Mouse (Mus musculus): Measurements from ENCODE around the gene Gtpbp2. TPM values are rescaled to one million over a fixed set of nuclear protein-coding genes. Genes with fewer than 3 reads are reported as not detected.

The Gtpbp2 gene
- polyA plus RNA-seq (2012; rRNA removed) = 110 and 143 TPM in 2 replicates

- DNase-seq (ENCODE audit: low spot score) = peak; percentile 77
These were observed at the start of gene Gtpbp2 for GRCm38 (mm10) chr17:46160686-46161085. Gtpbp2 (plus strand) TSS chr17:46161032.

- DNase-seq (ENCODE audit: low spot score) = no peak
These were observed 45.3 kb upstream of the Gtpbp2 start for GRCm38 (mm10) chr17:46115489-46115888.

GRCm38 (mm10) chr17:46116138-46116537 is 44.7 kb upstream of the Gtpbp2 start:
- DNase-seq (ENCODE audit: low spot score) = no peak

DNA sequence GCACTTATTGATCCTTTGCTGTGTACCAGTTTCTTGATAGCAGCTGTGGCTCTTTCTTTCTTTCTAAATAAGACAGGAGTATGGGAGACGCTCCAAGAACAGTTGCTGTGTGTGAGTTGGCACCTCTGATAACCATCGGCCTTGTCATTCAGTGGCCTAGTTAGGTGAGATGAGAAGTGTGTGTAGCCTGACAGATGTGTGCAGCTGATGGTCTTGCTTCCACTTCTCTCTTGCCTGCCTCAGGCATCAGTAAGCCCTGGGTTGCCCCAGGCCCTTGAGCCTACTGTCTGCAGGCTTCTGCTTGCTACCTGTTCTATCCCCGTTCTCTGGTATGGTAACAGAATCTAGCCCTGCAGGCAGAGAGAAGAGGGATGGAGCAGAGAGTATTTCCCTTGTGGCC is 44.0 kb upstream of the Gtpbp2 start:
- DNase-seq (ENCODE audit: low spot score) = no peak

GRCm38 (mm10) chr17:46117623-46118422 is 43.0 kb upstream of the Gtpbp2 start:
- no peak for DNase-seq (ENCODE audit: low spot score)

DNA sequence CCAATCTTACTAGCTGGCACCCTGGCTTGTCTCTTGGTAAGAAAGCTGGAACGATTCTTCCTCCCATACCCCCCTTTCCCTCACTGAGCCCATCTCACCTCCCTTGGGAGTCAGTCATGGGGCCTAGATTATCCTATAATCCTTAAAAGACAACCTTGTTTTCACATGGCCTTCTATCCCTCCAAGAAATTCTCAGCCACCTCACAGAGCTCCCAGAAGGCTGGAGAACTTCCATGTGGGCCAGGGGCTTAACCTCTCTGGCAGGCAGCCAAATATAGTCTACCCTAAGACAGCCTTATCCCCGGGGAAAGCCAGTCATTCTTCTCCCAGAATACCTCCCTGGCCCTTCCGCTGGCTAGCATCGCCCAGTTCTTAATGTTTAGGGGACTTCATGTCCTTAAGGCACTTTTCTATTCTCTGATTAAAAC is 42.4 kb upstream of the Gtpbp2 start:
- no peak for DNase-seq (ENCODE audit: low spot score)

DNA sequence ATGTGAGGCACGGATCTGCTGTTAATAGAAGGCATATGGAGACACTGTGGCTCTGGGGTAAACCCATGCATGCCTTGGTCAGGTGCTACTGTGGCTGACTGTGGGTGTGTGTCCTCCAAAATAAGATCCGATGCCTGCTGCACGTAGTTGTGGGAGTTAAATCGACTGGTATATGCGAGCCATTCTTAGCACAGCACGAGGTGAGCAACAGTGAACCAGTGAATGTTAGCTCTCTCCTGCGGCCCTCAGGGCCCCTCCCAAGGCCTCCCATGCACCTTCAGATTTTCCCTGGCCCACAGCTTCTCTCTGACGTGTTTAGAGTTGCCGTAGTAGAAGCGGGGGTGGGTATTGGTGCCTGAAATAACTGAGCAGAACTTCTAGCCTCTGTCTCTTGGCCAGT is 41.2 kb upstream of the Gtpbp2 start:
- no peak for DNase-seq (ENCODE audit: low spot score)

- DNase-seq (ENCODE audit: low spot score) = no peak
These were observed 38.0 kb upstream of the Gtpbp2 start for GRCm38 (mm10) chr17:46122791-46123190.

DNA sequence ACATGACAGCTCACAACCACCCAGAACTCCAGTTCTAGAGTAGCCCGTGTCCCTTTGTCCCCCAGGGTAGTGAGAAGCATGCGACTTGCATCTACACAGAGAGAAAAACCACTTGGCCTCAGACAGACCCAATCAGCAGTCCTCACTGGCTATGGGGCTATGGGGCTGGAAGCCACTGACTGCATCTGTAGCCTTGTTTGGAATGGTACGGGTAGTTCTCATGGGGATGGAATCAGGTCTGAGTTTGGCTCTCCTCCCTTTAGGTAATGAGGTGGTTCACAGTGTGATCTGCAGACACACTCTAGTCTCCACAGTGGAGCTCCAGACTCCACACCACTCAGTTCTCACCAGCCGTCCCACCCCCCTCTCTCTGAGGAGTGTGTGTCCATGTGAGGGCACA is 37.5 kb upstream of the Gtpbp2 start:
- no peak for DNase-seq (ENCODE audit: low spot score)

DNA sequence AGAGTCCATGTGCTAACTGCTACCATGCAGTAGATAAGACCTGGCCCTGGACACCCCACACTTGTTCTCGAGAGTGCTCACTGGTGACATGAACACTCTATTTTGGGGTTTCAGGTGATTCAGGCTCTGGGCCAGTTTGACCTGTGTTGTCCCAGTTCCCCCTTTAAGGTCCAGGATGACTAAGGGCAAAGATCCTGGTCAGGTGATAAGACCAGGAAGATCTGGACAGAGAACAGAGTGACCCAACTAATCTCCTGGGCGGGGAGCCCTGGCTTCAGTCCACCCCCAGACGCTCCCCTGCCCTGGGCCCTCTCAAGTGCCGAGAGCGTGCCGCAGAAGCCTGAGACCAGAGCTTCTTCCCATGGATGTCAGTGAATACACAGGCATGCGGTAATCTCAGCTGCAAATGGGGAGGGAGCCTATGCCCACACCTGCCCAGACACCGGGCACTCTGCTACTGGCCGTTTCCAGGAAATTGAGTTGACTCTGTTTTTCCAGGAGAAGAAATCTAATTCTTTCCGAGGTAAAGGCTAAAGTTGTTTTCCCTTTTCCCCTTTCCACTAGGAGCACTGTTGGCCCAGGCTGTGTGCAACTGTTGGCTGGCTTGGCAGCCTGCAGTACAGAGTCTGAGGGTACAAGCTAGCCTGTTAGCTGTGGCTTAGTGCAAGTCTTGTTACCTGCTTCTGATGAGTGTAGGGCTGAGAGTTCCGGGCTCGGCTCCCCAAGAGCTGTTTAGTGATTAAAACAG is 36.7 kb upstream of the Gtpbp2 start:
- DNase-seq (ENCODE audit: low spot score) = no peak

GRCm38 (mm10) chr17:46126608-46127007 is 34.2 kb upstream of the Gtpbp2 start:
- no peak for DNase-seq (ENCODE audit: low spot score)

DNA sequence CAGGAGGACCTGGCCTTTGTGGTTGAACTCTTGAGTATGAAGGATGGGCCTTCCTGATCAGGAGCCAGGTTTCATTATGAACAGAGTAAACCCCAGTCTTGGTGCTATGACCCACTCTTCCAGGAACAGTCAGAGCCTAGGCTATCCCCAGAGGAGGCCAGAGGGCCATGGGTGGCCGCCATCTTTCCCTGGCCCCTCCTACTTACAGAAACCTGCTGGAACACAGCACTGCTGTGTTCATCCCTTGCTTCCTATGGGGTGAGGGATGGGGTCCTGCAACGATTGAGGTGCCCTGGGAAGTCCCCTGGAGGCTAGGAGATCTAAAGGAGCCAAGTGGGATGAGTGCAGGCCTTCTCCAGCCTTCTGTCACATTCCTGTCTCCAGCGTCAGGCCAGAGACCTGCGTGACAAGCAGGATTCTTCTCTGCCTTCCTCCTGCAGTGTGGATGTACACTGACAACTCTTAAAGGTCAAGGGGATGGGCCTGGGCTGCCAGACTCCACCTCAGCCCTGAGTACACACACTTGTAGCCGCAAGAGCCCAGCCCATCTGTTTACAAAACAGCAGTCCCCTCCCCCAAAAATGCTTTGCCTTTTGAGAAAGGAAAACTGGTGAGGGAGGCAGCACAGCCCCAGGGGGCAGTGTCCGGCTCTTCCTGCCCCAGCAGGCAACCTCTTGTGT is 32.9 kb upstream of the Gtpbp2 start:
- no peak for DNase-seq (ENCODE audit: low spot score)

DNA sequence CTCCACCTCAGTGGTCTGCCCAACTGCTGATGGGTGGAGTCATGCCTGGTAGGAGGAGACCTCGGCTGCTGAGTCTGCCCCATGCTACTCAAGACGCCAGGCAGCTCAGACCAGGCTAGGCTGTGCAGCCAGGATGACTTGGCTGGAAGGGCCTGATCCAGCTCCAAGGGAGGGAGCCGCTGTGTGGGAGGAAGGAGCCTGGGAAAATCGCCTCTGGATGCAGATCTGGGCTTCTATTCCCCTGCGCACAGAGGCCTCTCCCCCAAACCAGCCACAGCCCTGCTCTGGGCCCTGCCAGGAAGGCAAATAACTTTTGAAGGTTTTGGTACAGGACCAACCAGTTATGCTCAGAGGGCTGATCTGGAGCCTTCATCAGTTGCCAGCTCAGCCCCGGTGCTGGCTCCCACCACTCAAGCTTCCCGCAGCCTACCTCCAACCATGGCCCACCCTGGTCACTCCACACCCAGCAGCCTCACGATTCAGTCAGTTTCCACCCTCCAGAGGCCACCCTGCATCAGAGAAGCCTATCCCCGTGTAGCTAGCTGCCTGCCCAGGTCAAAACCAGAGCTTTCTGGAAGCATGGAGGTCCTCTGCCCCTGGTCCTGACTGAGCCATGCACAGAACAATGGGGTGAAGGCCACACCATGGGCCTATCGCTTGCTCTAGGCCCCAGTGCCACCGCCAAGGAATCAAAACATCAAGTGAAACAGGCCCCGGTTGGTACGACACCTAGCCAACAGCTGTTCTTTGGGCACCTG is 30.9 kb upstream of the Gtpbp2 start:
- no peak for DNase-seq (ENCODE audit: low spot score)

DNA sequence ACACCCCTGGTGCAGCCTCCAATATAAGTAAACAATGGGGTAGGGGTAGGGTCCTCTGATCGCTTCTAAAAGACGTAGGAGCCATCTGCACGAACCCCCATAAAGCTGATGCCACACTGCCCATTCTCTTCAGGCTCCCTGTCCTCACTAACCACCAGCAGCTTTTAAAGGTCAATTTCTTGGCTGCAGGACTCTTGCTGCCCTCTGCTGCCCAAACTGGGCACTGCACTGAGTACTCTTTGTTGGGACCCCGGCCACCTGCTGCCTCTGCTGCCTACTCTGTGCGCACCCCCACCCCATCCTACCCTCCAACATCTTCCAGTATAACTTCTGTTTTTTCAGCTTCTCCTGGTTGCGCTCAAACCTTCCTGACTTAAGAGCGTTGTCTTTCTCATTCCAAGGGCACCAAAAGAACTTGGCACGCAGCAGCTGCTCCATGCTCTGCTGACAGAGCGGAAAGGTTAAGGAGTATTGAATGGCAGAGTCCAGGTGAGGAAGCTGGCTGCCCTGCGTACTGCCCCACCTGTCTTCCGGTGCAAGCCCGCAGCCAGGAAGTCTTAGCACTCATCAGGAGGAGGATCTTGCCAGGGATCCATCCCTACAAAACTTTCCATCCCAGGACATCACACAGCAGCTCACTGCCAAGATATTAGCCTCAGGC is 28.6 kb upstream of the Gtpbp2 start:
- peak; percentile 56 for DNase-seq (ENCODE audit: low spot score)

DNA sequence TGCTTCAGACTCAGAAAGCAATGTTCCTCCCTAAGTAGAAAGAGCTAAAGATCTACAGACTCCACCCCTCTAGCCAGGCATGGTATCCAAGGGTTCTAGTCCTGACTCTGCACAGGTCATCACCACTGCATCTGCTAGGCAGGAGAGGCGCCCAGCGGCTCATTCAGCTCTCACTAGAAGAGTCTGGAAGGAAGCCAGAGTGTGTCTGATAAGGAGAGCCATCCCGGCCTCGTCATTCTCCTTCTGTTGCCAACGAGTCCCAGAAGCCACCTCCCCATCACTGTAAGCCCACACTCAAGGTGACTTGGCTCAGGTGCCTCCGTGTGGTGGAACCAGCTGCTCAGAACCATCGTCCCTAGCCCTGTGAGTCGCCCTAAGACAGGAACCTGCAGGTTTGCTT is 28.0 kb upstream of the Gtpbp2 start:
- DNase-seq (ENCODE audit: low spot score) = no peak

DNA sequence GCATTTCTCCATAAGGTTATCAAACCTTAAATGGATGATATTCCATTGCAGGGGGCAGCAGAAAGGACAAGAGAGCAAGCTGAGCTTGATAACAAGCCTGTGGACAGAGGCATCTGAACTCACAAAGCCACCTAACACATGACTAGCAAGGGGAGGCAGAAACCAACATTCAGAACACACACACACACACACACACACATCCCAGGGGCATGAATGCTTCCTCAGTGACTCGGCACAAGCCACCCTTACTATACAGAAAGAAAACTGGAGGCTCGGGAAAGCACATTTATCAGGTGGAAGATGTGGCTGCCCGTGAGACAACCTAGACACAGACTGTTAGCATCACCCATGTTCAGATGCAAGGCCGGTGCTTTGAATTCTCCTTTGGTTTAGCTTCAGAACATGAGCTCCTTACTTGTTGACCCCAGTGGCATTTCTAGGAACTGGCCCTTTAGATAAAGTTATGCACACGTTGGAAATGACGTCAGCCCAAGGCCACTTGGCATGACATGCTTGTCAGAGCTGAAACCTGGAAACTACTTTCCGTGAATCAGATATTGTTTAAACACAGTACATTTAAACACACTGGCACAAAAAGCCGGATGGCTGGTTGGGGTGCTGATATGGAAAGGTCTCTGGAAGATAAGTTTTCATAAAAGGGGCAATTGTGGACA is 22.1 kb upstream of the Gtpbp2 start:
- DNase-seq (ENCODE audit: low spot score) = no peak

- DNase-seq (ENCODE audit: low spot score) = no peak
These were observed 21.0 kb upstream of the Gtpbp2 start for GRCm38 (mm10) chr17:46139872-46140271.

- peak; percentile 51 for DNase-seq (ENCODE audit: low spot score)
These were observed 17.0 kb upstream of the Gtpbp2 start, which contains the start of gene Rsph9 for GRCm38 (mm10) chr17:46143578-46144423. Rsph9 (minus strand) TSS chr17:46144216.
